Mouse (Mus musculus): ENCODE data around the gene Anxa11. TPM values are rescaled to one million over a fixed set of nuclear protein-coding genes. Genes with fewer than 3 reads are reported as not detected.
"Not testable (repeated sequence)": the region's sequence is repeated elsewhere in the genome, so short reads cannot be mapped to it uniquely, and the experiment has no call there.

Gene Anxa11
- total RNA-seq, 1 experiment from 2014 or later = 12.9 TPM

DNA sequence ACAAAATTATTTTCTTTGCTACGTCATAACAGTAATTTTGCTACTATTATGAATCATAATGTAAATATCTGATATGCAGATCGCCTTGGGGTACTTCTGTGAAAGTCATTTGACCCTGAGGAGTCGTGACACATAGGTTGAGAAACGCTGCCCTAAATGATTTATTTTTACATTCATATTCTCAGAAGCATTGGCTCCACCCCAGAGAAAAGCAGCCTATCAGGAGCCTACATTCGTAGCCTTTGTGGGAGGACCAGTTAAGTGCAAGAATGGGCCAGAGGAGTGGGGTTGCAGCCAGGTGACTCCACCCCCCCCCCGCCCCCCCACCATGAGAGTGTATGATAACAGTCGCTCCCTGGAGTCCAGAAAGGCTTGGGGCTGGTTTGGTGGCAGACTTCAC is 2.2 kb upstream of the Anxa11 start:
- ATAC-seq (replicated peaks; ENCODE audit: low read depth, poor library complexity, severe bottlenecking) = no peak

- no peak for ATAC-seq (replicated peaks; ENCODE audit: low read depth, poor library complexity, severe bottlenecking)
Measured at GRCm38 (mm10) chr14:25840961-25841360, 995 bp upstream of the Anxa11 start.

DNA sequence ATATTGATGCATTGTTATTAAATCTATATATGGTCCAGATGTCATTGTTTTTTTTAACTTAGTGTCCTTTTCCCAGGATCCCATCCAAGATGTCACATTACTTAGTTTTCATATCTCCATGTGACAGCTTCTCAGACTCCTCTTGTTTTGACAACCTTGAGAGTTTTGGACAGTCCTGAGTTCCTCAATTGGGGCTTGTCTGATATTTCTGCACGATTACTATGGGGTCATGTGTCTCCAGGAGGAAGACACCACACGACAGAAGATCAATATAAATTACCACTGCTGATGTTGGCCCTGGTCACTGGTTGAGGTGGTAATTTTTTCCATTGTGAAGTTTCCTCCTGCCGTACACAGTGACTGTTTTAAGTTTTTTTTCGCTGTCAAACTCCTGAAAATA is 377 bp upstream of the Anxa11 start:
- ATAC-seq (replicated peaks; ENCODE audit: low read depth, poor library complexity, severe bottlenecking) = peak; percentile 36; the same call in 1 of the 2 replicates

DNA sequence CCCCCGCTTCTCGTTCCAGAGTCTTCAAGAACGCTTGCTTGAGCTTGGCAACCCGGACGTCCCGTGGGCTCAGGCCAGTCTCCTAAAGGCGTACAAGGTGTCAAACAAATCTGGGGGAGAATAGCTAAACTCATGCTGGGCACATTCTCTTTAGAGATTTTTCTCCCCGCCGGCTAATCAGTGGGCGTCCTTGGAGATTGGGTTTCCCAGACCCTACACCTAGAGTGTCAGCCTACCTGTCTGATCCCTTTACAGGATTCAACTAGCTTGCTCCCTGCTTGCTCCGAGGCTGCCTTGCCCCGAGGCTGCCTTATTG is 690 bp downstream of the Anxa11 start:
- no peak; the same call in 1 of the 2 replicates for ATAC-seq (replicated peaks; ENCODE audit: low read depth, poor library complexity, severe bottlenecking)

DNA sequence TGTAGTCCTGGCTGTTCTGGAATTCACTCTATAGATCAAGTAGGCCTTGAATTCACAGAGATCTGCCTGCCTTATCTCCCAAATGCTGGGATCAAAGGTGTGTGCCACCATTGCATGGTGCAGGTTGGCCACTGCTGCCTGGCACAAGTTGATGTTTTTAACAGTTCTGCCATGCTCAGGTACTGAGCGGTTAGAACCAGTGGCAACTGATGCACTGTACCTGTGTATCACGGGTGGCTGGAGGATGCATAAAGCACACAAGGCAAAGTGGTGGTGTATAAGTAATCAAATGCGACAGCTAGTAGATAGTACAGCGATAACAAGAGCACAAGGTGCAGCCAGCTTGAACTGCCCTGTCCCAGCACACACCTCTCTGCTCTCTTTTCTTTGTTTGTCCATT is 2.4 kb downstream of the Anxa11 start:
- ATAC-seq (replicated peaks; ENCODE audit: low read depth, poor library complexity, severe bottlenecking) = no peak

DNA sequence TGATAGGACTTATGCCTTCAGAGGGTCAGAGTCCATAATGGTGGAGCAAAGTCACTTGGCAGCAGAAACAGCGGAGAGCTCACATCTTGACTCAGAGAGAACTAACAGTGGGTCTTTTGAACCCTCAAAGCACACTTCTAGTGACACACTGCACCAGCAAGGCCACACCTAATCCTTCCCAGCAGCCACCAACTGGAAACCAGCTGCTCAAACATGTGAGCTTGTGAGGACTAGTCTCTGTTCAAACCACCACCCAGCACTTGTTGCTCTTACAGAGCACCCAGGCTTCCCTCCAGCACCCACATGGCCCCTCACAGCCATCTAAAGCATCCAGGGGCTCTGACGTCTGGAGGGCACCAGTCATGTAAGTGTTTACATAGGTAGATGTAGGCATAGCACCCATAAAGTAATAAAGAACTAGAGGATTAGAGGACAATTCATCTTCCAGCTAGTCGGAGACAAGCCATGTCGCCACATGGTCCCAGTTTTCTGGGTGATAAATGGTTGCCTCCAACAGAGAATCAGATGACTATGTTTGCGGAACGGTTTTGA is 4.0 kb downstream of the Anxa11 start:
- no peak for ATAC-seq (replicated peaks; ENCODE audit: low read depth, poor library complexity, severe bottlenecking)

DNA sequence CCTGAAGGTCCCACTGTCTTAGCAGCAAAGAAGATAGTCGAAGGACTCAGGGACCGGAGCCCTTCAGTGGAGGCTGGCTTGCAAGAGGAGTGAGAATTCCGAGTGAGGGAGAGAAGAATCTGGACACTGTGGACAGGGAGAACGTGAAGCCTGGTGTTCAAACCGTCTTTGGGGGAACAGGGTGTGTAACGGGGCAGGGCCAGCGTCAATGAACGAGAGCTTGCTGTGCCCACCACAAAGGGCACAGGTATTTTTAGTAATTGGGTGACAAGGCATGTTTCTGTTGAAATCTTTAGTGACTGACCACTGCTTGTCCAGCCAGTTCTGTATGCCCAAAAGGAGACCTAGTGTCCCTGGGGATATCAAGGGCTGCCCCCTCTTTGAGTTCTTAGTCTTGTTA is 4.6 kb downstream of the Anxa11 start:
- no peak for ATAC-seq (replicated peaks; ENCODE audit: low read depth, poor library complexity, severe bottlenecking)

GRCm38 (mm10) chr14:25847660-25848059 is 5.7 kb downstream of the Anxa11 start:
- no peak for ATAC-seq (replicated peaks; ENCODE audit: low read depth, poor library complexity, severe bottlenecking)

DNA sequence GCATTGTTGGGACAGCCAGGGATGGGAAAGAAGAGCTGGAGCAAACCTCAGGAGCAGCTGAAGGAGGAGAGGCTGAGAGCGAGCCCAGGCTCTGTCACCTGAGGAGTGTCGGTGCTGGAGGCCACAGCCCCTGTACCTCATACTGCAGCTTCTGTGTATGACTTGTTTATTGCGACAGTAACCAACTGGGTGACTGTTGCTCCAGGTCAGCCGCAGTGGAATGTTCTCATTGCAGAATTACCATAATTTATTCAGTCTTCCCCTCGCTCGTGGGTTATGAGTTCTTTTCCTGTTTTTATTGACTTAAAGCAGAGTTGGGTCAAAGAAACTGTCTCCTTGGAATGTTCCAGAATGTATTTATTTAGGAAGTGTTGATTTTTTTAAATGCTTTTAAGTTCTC is 6.3 kb downstream of the Anxa11 start:
- ATAC-seq (replicated peaks; ENCODE audit: low read depth, poor library complexity, severe bottlenecking) = no peak

DNA sequence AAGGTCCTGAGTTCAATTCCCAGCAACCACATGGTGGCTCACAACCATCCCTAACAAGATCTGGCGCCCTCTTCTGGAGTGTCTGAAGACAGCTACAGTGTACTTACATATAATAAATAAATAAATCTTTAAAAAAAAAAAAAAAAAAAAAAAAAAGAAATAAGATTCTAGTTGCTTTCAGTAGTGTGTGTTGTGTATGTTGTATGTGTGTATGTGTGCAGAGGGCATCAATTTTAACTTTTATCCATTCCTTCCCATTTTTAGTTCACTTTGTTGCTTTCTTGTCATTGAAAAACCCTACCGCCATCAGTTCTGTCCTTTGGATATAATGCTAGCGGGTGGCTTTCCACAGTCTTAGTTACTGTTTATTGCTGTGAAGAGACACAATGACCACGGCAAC is 6.8 kb downstream of the Anxa11 start:
- ATAC-seq (replicated peaks; ENCODE audit: low read depth, poor library complexity, severe bottlenecking) = not testable (repeated sequence)

- 0 out of 2 replicates have a peak, but pooled peaks have one; percentile 17 for ATAC-seq (replicated peaks; ENCODE audit: low read depth, poor library complexity, severe bottlenecking)
Measured at GRCm38 (mm10) chr14:25850433-25850832, 8.5 kb downstream of the Anxa11 start.

DNA sequence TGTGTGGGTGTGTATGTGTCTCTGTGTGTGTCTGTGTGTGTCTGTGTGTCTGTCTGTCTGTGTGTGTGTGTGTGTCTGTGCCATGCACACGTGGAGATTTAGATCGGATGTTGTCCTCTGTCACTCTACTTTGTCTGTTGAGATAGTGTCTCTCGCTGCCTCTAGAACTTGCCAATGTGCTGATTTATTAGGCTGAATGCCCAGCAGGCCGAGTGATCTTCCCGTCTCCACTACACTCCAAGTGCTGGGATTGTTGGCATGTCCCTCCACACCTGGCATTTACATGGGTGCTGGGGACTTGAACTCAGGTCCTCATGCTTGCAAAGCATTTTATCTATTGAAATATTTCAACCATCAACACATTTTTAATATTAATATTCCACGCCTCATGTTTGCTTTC is 9.2 kb downstream of the Anxa11 start:
- ATAC-seq (replicated peaks; ENCODE audit: low read depth, poor library complexity, severe bottlenecking) = no peak

DNA sequence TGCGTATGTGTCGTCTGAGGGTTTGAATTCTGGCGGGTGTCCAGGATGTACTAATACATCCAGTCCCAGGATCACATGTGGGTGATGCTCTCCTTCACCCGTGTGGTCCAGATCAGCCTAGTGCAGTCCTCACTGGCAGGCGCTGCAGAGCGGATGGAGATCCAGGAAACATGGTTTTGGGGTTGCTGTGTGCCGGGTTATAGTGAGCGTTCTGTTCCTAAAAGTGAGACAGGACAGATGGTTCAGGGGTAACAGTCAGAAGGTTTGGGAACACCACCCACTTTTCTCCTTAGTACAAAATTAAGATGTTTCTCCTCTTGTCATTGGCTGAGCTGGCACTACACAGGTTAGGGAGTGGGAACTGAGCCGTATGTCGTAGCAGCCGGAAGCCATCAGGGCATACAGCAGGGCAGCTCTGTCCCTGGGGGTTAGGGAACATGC is 10.2 kb downstream of the Anxa11 start:
- ATAC-seq (replicated peaks; ENCODE audit: low read depth, poor library complexity, severe bottlenecking) = no peak

DNA sequence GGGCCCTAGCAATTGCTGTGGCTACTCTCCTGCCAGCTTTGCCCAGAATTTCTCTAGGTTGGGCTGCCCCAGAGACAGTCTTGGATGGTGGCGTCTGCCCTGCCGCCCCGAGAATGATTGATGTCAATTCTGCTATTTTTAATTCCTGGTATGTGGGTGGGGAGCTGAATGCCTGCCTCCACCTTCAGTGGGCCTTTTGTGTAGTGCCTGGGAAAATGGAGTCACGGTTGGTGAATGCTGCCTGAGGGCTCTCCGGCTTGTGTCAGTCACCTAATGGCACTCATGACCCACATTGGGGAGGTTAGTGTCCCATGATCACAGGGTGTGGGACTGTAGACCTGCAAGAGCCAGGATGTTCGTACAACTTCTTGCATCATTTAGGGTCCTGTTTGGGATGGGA is 11.3 kb downstream of the Anxa11 start:
- no peak for ATAC-seq (replicated peaks; ENCODE audit: low read depth, poor library complexity, severe bottlenecking)

DNA sequence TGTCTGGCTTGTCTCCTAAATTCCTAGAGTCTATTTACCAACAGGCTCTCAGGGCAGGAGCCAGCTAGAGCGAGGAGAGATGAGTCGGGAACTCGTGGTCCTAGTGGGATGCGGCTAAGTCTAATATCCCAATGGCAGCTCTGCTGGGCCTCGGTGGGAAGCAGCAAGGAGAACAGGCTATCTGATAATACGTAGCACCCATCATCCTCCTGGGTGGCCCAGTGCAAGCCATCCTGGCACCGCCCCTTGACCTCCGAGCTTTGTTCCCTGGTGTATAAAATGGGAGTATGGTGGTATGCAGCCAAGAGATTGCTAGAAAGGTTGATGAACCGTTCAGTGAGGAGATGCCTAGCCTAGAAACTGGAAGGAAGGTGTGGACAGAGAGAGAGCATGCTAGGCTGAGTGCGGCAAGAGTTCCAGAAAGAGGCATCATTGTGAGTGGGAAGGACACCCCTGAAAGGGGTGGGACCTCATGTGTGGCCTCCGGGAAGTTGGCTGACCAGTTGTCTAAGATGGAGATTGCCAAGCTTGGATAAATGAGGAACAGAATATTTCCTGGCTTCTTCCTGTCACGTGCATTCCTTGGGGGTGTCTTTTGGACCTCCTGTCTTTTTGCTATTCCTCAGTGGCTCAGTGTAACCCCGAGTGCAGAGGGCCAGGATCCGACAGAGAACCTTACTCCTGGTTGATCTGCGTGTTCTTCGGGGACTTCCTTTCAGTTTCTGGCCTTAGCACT is 11.9 kb downstream of the Anxa11 start:
- ATAC-seq (replicated peaks; ENCODE audit: low read depth, poor library complexity, severe bottlenecking) = no peak

GRCm38 (mm10) chr14:25855241-25855885 is 13.4 kb downstream of the Anxa11 start:
- ATAC-seq (replicated peaks; ENCODE audit: low read depth, poor library complexity, severe bottlenecking) = peak; percentile 39

GRCm38 (mm10) chr14:25857168-25857621 is 15.2 kb downstream of the Anxa11 start:
- peak; percentile 64 for ATAC-seq (replicated peaks; ENCODE audit: low read depth, poor library complexity, severe bottlenecking)

DNA sequence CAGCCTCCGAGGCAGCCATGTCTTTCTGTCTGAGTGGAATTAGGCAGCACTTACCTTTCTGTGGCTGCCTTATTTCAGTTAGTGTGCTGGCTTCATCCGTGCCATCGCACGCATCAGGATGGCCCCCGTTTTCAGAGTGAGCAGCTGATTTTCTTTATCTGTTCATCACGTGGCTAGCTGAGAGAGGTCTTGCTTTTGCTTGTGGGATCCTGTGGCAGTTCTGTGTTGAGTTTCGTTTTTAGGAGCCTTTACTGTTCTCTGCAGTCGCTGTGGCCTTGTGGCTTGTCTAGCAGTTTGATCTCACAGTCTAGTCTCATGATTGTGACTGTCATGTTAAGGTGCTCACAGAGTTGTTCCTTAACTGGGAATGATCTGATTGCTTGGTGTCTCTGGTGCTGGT is 16.0 kb downstream of the Anxa11 start:
- ATAC-seq (replicated peaks; ENCODE audit: low read depth, poor library complexity, severe bottlenecking) = 0 out of 2 replicates have a peak, but pooled peaks have one; percentile 7

DNA sequence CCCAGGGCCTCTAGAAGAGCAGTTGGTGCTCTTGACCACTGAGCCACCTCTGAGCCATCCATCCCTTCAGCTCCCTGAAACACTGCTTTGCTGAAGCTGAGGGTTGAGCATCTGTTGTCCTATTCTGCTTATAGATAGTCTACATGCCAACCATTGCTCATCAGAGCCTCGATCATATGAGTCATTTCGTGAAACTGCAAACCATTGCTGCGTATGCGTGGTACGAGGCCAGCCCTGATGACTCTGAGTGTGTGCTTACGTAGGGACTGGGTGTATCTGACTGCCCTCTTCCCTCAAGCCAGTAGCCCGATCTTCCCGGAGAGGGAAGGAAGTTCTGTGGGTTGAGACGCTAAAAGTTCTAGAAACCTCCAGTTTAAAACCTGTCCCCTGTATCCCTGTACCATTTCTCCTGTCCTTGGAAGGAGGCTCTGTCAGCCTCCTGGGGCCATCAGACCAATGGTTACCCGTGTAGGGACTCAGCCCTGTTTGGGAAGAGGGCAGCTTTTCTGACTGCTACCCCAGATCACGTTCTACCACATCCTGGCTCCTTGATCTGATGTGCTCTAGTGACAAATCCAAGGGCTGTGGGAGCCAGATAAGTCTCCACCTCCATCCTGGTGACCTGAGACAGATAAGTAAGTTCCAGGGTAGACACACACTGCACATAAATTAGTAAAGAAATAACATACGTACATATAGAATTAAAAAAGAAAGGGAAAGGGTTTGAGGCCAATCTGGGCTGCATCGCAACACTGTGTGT is 20.0 kb downstream of the Anxa11 start:
- peak; percentile 64 for ATAC-seq (replicated peaks; ENCODE audit: low read depth, poor library complexity, severe bottlenecking)

DNA sequence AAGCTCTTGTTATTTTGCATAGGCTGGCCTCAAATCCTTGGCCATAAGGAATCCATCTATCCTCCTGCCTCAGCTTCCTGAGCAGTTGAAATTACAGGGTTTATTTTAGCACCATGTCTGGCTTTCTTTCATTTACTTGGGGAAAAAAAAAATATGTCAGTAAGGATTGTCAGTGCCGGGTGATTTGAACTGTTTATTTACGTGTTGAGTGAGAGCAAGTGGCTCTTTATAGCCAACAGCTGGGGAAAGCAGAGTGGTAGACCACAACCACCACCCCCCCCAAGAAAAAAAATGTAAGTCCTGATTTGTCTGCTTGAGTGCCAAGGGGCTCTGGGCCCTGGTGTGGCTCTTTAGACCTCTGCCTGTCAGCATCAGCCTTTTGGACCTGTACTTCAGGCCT is 21.8 kb downstream of the Anxa11 start:
- no peak for ATAC-seq (replicated peaks; ENCODE audit: low read depth, poor library complexity, severe bottlenecking)

- ATAC-seq (replicated peaks; ENCODE audit: low read depth, poor library complexity, severe bottlenecking) = no peak
Measured at GRCm38 (mm10) chr14:25865251-25865650, 23.3 kb downstream of the Anxa11 start.

All from common myeloid progenitor, adult 5-6 weeks (primary cell).